Comparison of ENCODE assay signal across 17 mouse cellular contexts in genomic region chr1:190669099-190669498, GRCm38 (mm10).
DNase-seq lines count a peak whose midpoint lies in the region; ATAC-seq lines count a peak whose summit lies in the region.
"Had no signal": no experiment of that assay in that cellular context is flagged by ENCODE, and none has a peak within 500 bp of the region (broad histone marks: within the 10 kb centered on the region; RNA-seq: fewer than 3 reads in every experiment).

No protein-coding gene starts in this region.

- no peaks in the 10 kb centered on the region for H3K9me3 ChIP-seq in heart, embryonic 16.5 days (replicated peaks; ENCODE audit: control insufficient read depth, low read length)
- H3K9me3 ChIP-seq: kidney, embryonic 15.5 days; liver, embryonic 15.5 days; stomach, embryonic 15.5 days had no signal

- no peak overlapping the region for H3K9ac ChIP-seq in heart, embryonic 16.5 days (ENCODE audit: low read length)
- H3K9ac ChIP-seq: kidney, embryonic 15.5 days; liver, embryonic 15.5 days; stomach, embryonic 15.5 days had no signal

- H3K36me3 ChIP-seq in heart, embryonic 16.5 days (ENCODE audit: control insufficient read depth, insufficient read depth): no peaks in the 10 kb centered on the region
- H3K36me3 ChIP-seq: kidney, embryonic 15.5 days; liver, embryonic 15.5 days; stomach, embryonic 15.5 days had no signal

- WGBS in heart, embryonic 16.5 days: 34% methylated on average over 10 of the region's 10 CpGs

- no peaks in the 10 kb centered on the region for H3K27me3 ChIP-seq in heart, embryonic 16.5 days (ENCODE audit: control insufficient read depth, insufficient read depth, low read length)
- H3K27me3 ChIP-seq: liver, embryonic 15.5 days; stomach, embryonic 15.5 days had no signal

- ATAC-seq in heart, embryonic 16.5 days (replicated peaks; ENCODE audit: extremely low read depth, insufficient read depth, low FRiP score): peak; percentile 84
- ATAC-seq in activated CD4-positive, CD25-positive, alpha-beta regulatory T cell, adult 4 months: no peak
- ATAC-seq: hindbrain, embryonic 16.5 days had no signal

- no peak overlapping the region for H3K4me3 ChIP-seq in heart, embryonic 16.5 days (ENCODE audit: low read length)
- H3K4me3 ChIP-seq: erythroblast, embryonic 14.5 days; kidney, embryonic 15.5 days; liver, embryonic 15.5 days; stomach, embryonic 15.5 days had no signal

- DNase-seq in embryo, embryonic 10 days (ENCODE audit: low spot score): peak; percentile 39
- DNase-seq in embryo, embryonic 9.5 days (ENCODE audit: extremely low spot score): no peak
- peak; percentile 41 for DNase-seq in embryo, embryonic 10.5 days (ENCODE audit: low spot score)
- DNase-seq in heart, adult 18-20 months: peak; percentile 21 to 59
- no peak for DNase-seq in adrenal gland, adult 8-10 months
- no peak for DNase-seq in left cerebral cortex, postnatal 36 days (ENCODE audit: low spot score in 2 of 2)
- DNase-seq: adrenal gland, postnatal 10 days; lung, postnatal 36 days; midbrain, embryonic 14.5 days; thymus, postnatal 36 days had no signal

- intact Hi-C loops in left cerebral cortex, postnatal 36 days (cut with DNase I): no loop called here

- H3K4me2 ChIP-seq in heart, embryonic 16.5 days (ENCODE audit: low read depth, low read length): no peak overlapping the region
- H3K4me2 ChIP-seq: kidney, embryonic 15.5 days; liver, embryonic 15.5 days; stomach, embryonic 15.5 days had no signal

- peak overlapping the region; percentile 91 for H3K27ac ChIP-seq in heart, embryonic 16.5 days (ENCODE audit: low read length)
- H3K27ac ChIP-seq: kidney, embryonic 15.5 days; liver, embryonic 15.5 days; stomach, embryonic 15.5 days had no signal

- H3K4me1 ChIP-seq in heart, embryonic 16.5 days (ENCODE audit: control insufficient read depth, insufficient read depth, low read length): peaks cover 14% of the 10 kb centered on the region
- H3K4me1 ChIP-seq: liver, embryonic 15.5 days had no signal

Comparison
In these comparisons a context has a peak if more than half of its experiments do, and no peak if none do; other contexts are left out.
1. DNase-seq: peak in embryo, embryonic 10 days (single experiment), embryo, embryonic 10.5 days (single experiment) and heart, adult 18-20 months (2 of 2); none in embryo, embryonic 9.5 days (single experiment), adrenal gland, adult 8-10 months (single experiment) and left cerebral cortex, postnatal 36 days (0 of 2).